Mouse (Mus musculus) midbrain, embryonic 16.5 days (tissue): ENCODE results near the gene Ankrd34a. TPM values are rescaled to one million over a fixed set of nuclear protein-coding genes. Genes with fewer than 3 reads are reported as not detected.

ENCODE experiments used
- ATAC-seq: fragments of 200-750 bp; cut with Nextera tagmentation; 2 replicates; pipeline ENCODE4 v1.8.0; 2017; ENCODE audit warnings: moderate TSS enrichment
- H3K27ac ChIP-seq: fragments of 300-500 bp; sonication (generic); 2 replicates; pipeline ENCODE4 v1.5.1; 2014; ENCODE audit warnings: mild to moderate bottlenecking, low read length, mixed read lengths
- H3K27me3 ChIP-seq: fragments of 300-500 bp; sonication (generic); 2 replicates; pipeline ENCODE4 v1.6.1; 2014; ENCODE audit warnings: low read depth, low read length, mixed read lengths; ENCODE audit not compliant: control insufficient read depth, insufficient read depth
- H3K36me3 ChIP-seq: fragments of 300-500 bp; sonication (generic); 2 replicates; pipeline ENCODE4 v1.6.1; 2014; ENCODE audit warnings: mild to moderate bottlenecking, low read length, moderate library complexity, mixed read lengths; ENCODE audit not compliant: control insufficient read depth, insufficient read depth
- H3K4me1 ChIP-seq: fragments of 300-500 bp; sonication (generic); 2 replicates; pipeline ENCODE4 v1.6.1; 2014; ENCODE audit warnings: mild to moderate bottlenecking, low read length, mixed read lengths; ENCODE audit not compliant: control insufficient read depth, insufficient read depth
- H3K4me2 ChIP-seq: fragments of 300-500 bp; sonication (generic); 2 replicates; pipeline ENCODE4 v1.6.1; 2014; ENCODE audit warnings: mild to moderate bottlenecking, low read length, mixed read lengths
- H3K4me3 ChIP-seq: fragments of 300-500 bp; sonication (generic); 2 replicates; pipeline ENCODE4 v1.5.1; 2014; ENCODE audit warnings: low read depth, mild to moderate bottlenecking, low read length, moderate library complexity, mixed read lengths
- H3K9ac ChIP-seq: fragments of 300-500 bp; sonication (generic); 2 replicates; pipeline ENCODE4 v1.6.1; 2014; ENCODE audit warnings: low read depth, low read length, mixed read lengths
- H3K9me3 ChIP-seq: fragments of 300-500 bp; sonication (generic); replicated peaks from 2 replicates; pipeline ENCODE4 v1.6.1; 2014; ENCODE audit warnings: mild to moderate bottlenecking, low read length, mixed read lengths; ENCODE audit not compliant: control insufficient read depth, poor library complexity, severe bottlenecking
- WGBS: fragments of 180-500 bp; shearing (Covaris S2); extraction: QIAGEN DNeasy Blood & Tissue Kit; methylation state at CpG from one replicate; pipeline ENCODE4 v1.1.7; 2014; 5-methylcytosine and 5-hydroxymethylcytosine counted together
- polyA plus RNA-seq: library from polyadenylated mRNA; unstranded; fragments of >200 nt; fragmentation: Nextera tagmentation; extraction: Ambion mirVana; gene quantifications from 2 replicates; pipeline ENCODE4 v1.2.1, GENCODE M21; 2015

Gene Ankrd34a
- polyA plus RNA-seq, 1 experiment from 2014 or later = 20.6 TPM

DNA sequence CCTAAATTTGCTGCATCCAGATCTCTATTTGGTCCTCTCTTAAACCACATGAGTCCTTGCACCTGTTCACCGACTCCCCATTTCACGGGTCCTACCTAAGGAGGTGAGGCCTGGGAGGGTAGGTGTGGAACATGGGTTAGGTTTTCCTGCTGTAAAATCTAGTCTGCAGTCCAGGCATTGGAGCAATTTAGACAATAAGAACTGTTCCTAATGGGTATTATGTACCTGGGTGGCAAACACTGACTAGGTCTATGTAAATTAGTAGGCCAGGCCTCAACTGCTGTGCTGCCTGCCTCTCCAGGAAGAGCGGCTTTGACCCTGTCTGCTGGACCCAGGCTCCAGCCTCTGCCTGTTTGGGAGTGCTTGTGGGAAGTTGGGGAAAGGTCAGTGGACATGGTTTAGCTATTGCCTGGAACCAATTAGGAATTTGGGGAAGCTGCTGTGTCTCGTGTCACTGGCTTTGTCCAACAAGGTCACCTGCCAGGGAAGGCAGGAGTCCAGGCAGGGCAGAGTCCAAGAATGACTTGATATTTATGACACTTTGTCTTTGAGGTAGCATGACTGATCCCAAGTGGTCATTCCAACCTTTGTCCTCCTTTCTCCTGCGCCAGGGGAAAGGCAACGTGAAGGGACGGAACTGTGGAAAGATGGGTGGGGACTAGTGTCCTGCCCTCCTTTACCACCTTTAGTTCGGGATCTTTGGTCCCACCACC, 21.0 kb upstream of the Ankrd34a start:
- no peaks in the 10 kb centered on the region for H3K9me3 ChIP-seq
- ATAC-seq = no peak
- no peak overlapping the region for H3K27ac ChIP-seq
- H3K4me2 ChIP-seq = no peak overlapping the region
- H3K36me3 ChIP-seq = no peaks in the 10 kb centered on the region
- no peaks in the 10 kb centered on the region for H3K27me3 ChIP-seq
- no peak overlapping the region for H3K4me3 ChIP-seq
- H3K4me1 ChIP-seq = peaks cover 4% of the 10 kb centered on the region
- H3K9ac ChIP-seq = no peak overlapping the region
- 85% methylated on average over 8 of the region's 8 CpGs for WGBS

DNA sequence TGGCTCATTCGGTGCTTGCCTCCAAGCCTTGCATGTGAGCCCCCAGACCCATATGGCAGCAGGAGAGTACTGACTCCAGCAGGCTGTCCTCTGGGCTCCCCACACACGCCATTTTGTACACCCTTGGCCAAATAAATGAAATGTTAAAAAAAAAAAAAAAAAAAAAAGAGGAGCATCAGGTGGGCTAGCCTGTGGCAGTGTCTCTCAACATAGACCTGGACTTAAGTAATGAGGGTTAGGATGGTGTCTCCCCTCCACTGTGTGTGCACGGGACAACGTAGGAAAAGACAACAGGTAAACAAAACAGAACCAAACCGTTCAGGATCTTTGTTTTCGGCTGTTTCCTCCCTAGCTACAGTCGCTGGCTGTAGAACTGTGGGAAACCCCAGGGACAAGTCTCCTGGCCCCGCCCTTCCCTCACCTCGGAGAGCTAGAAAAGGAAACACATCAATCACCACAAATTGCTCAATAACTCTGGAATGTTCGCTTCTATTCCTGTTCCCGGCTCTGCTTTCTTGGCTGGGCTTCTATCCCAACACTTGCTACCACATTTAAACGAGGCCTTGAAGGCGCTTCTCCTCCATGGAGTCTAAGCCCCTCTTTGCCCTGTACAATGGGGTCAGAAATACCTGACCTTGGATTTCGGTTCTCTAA, 20.3 kb upstream of the Ankrd34a start:
- Histone ChIP-seq H3K27ac (peak overlapping the region; percentile 53; the same call in 1 of the 2 replicates), H3K36me3 (no peaks in the 10 kb centered on the region), H3K27me3 (no peaks in the 10 kb centered on the region), H3K4me2 (peak overlapping the region; percentile 37), H3K9me3 (no peaks in the 10 kb centered on the region), H3K4me1 (peaks cover 7% of the 10 kb centered on the region), H3K4me3 (no peak overlapping the region), H3K9ac (no peak overlapping the region)
- 64% methylated on average over 14 of the region's 14 CpGs for WGBS
- no peak for ATAC-seq

DNA sequence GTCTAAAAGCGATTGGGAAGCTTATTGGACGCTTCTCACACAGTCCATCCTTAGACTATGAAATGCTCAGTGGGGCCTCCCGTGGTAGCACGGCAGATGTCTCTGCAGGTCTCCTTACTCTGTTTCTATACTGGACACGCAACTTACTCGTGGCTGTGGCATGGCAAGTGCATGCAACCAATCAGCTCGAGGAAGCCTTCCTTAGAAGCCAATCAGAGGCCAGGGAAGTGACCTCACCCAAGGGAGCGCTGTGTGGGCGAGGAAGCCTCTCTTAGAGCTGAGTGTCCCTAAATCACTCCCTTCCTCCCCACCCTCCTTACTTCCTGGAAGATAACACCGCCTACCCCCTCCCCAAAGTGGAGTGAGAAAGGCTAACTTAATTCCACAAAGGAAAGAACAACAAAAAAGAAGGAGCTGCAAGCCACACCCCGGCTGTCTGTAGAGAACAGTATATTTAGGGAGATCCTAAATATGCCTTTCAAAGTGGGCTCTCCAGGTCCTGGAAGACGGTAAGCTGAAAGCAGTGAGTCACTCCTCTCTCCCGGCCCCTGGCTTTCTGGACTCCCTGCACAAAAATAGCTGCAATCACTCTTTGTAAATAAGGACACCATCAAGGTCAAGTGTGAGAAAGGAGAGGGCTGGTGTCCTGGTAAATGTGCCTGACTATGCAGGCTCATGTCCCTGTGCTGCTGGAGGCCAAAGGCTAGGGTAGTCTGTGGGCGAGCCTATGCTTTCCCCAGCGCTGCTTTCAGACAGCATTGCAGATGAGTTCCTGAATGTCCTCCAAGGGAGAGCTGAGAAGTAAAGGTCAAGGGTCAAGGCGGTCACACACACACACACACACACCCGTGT, 19.5 kb upstream of the Ankrd34a start, which contains the start of gene Gm16253:
TSS of gene Gm16253 (plus strand) at position 295 of the 852 bp plus-strand sequence.
- WGBS = 31% methylated on average over 17 of the region's 17 CpGs
- Histone ChIP-seq H3K9me3 (no peaks in the 10 kb centered on the region), H3K4me2 (peak within 1 kb of the TSS; percentile 37), H3K4me1 (peaks cover 7% of the 10 kb centered on the region), H3K27ac (peak within 1 kb of the TSS; percentile 53; the same call in 1 of the 2 replicates), H3K27me3 (0 out of 2 replicates have a peak, but pooled peaks cover 2% of the 10 kb centered on the region), H3K4me3 (no peak within 1 kb of the TSS), H3K9ac (no peak within 1 kb of the TSS), H3K36me3 (no peaks in the 10 kb centered on the region)
- peak; percentile 81 for ATAC-seq

DNA sequence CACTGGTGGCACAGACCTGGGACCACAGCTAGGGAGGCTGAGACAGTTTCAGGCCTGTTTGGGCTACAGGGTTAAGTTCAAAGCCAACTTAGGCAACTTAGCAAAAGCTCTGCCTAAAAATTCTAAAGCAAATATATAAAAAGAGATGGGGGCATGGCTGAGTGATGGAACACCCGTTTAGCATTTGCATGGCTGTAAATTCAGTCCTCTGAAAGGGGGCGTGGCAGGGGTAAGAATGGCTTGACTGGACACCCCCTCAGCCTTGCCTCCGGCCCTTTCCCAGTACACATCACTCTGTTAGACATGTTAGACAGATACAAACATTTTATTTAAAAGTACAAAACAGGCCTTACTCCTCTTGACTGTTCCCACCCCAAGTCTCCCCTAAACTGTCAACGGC, 18.9 kb upstream of the Ankrd34a start:
- Histone ChIP-seq H3K4me3 (no peak overlapping the region), H3K27ac (no peak overlapping the region), H3K36me3 (no peaks in the 10 kb centered on the region), H3K4me2 (no peak overlapping the region), H3K9me3 (no peaks in the 10 kb centered on the region), H3K27me3 (0 out of 2 replicates have a peak, but pooled peaks cover 2% of the 10 kb centered on the region), H3K4me1 (peaks cover 7% of the 10 kb centered on the region), H3K9ac (no peak overlapping the region)
- ATAC-seq = no peak
- WGBS = 81% methylated on average over 4 of the region's 4 CpGs

DNA sequence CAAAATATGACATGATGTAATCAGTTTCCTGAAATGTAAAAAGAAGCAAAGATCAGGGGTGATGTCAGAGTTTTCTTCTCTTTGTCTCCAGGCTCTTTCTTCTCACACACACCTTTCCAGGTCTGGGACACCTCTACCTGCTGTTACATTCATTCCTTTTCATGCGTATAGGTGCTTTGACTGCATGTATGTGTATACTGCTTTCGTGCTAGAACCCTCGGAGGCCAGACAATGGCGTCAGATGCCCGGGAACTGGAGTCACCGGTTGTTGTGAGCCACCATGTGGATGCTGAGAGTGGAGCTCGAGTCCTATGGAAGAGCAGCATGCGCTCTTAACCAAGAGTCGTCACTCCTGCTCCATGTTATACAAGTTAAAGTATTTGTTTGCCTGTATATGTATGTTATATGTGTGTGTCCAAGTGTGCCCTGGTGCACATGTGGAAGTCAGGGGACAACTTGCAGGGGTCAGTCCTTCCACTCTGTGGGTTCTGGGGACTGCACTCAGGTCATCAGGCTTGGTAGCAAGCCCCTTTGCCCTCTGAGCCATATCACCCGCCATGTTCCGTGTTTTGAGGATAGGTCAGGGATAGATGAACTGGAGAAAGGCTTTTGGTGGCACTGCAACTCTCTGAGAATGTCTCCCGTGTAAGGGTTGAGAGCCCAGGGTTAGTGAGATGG, 17.7 kb upstream of the Ankrd34a start:
- no peaks in the 10 kb centered on the region for H3K36me3 ChIP-seq
- ATAC-seq = no peak
- no peak overlapping the region for H3K4me2 ChIP-seq
- WGBS = 81% methylated on average over 12 of the region's 12 CpGs
- no peaks in the 10 kb centered on the region for H3K9me3 ChIP-seq
- H3K4me1 ChIP-seq = peaks cover 7% of the 10 kb centered on the region
- no peak overlapping the region for H3K9ac ChIP-seq
- H3K4me3 ChIP-seq = no peak overlapping the region
- H3K27ac ChIP-seq = no peak overlapping the region
- 0 out of 2 replicates have a peak, but pooled peaks cover 2% of the 10 kb centered on the region for H3K27me3 ChIP-seq

DNA sequence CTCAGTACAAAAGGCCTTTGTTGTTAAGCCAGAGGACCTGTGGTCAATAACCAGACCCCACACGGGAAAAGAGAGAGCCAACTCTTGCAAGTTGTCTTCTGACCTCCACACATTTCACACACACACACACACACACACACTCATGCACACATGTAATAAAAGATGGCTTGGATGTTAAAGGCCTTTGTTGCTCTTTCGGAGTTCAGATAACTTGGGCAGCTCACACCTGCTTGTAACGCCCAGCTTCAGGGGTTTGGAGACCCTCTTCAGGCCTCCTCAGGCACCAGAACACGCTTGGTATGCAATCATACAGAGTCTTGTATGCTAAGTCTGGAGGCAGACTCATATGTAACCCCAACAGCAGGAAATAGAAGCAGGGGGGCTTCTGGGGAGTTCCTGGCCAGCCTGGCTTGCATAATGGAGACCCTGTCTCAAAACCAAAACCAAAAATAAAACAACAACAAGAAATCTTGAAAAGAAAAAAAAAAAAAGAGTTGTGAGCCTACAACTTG, 17.1 kb upstream of the Ankrd34a start:
- Histone ChIP-seq H3K4me2 (no peak overlapping the region), H3K27ac (no peak overlapping the region), H3K4me1 (peaks cover 7% of the 10 kb centered on the region), H3K9ac (no peak overlapping the region), H3K36me3 (no peaks in the 10 kb centered on the region), H3K27me3 (0 out of 2 replicates have a peak, but pooled peaks cover 2% of the 10 kb centered on the region), H3K9me3 (no peaks in the 10 kb centered on the region), H3K4me3 (no peak overlapping the region)
- WGBS = 72% methylated on average over 4 of the region's 4 CpGs
- no peak for ATAC-seq

DNA sequence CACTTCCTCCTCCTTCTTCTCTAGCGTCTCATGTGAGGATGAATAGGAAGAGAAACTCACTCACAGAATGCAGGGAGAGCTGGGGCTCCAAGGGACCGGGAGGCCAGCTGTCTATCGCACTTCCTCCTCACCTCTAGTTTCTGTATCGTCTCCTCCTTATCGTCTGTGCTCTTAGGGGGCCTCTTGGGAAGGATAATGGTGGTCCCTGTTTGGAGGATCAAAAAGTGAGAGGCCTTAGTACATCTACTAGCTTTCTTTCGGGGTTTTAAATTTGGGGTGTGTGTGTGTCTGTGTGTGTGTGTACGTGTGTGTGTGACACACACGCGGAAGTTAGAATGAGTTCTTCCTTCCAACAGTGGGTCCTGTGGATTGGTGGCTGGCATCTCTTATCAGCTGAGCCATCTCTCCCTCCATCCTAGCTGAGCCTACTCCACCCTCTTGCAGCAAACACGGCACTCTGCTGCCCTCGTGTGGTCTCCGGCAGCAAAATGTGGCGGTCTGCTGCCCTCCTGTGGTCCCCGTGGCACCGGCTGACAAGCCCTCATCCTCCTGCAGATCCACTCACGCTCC, 16.5 kb upstream of the Ankrd34a start:
- 12% methylated on average over 16 of the region's 16 CpGs for WGBS
- Histone ChIP-seq H3K4me1 (peaks cover 7% of the 10 kb centered on the region), H3K27me3 (0 out of 2 replicates have a peak, but pooled peaks cover 2% of the 10 kb centered on the region), H3K4me3 (peak overlapping the region; percentile 40), H3K9ac (peak overlapping the region; percentile 69), H3K36me3 (no peaks in the 10 kb centered on the region), H3K27ac (peak overlapping the region; percentile 65; the same call in 1 of the 2 replicates), H3K4me2 (peak overlapping the region; percentile 68), H3K9me3 (no peaks in the 10 kb centered on the region)
- peak; percentile 74 for ATAC-seq

DNA sequence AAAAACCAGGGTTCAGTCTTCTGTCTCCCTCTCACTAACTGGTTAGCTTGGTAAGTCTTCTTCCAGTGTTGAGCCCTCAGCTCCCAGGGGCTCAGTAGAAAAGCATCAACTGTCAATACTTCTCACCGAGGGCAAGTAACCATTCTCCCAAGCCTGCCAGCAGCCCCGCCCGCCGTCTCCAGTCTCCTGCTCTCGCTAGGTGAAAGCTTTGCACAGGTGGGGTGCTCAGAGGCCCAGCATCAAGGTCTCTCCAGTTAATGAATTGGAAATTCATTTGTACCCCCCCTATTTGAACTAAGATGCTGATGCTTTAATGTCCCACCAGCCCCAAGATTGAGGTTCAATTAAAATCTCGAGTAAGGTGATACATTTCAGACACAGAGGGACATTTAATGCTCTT, 15.3 kb upstream of the Ankrd34a start:
- no peak for ATAC-seq
- 50% methylated on average over 6 of the region's 6 CpGs for WGBS

More for the DNA sequence above, 15.3 kb upstream of the Ankrd34a start:
- no peak overlapping the region for H3K4me3 ChIP-seq
- H3K27ac ChIP-seq = no peak overlapping the region
- H3K9ac ChIP-seq = no peak overlapping the region; the same call in 1 of the 2 replicates
- H3K36me3 ChIP-seq = no peaks in the 10 kb centered on the region
- no peaks in the 10 kb centered on the region for H3K9me3 ChIP-seq
- no peak overlapping the region; the same call in 1 of the 2 replicates for H3K4me2 ChIP-seq
- H3K27me3 ChIP-seq = 0 out of 2 replicates have a peak, but pooled peaks cover 2% of the 10 kb centered on the region
- peaks cover 7% of the 10 kb centered on the region for H3K4me1 ChIP-seq
